Comparison of ENCODE assay signal across 8 mouse cellular contexts in genomic region chr10:68165709-68166694, GRCm38 (mm10).
A peak's percentile ranks its signal among the peaks of the same experiment; 100 is the strongest.
DNase-seq lines count a peak whose midpoint lies in the region; ATAC-seq and TF ChIP-seq lines count a peak whose summit lies in the region.

No protein-coding gene starts in this region.

- no peak for ATAC-seq in midbrain, embryonic 11.5 days (ENCODE audit: low FRiP score)
- ATAC-seq in midbrain, embryonic 14.5 days (ENCODE audit: low FRiP score, low TSS enrichment), result no peak
- no peak for ATAC-seq in stomach, embryonic 15.5 days (ENCODE audit: insufficient read depth, low FRiP score, low read depth)

- no peak overlapping the region for H3K9ac ChIP-seq in midbrain, embryonic 11.5 days (ENCODE audit: low read length)
- no peak overlapping the region for H3K9ac ChIP-seq in midbrain, embryonic 14.5 days (replicated peaks; ENCODE audit: low read length)
- H3K9ac ChIP-seq in stomach, embryonic 15.5 days, result no peak overlapping the region

- no peak overlapping the region for H3K4me2 ChIP-seq in midbrain, embryonic 11.5 days
- no peak overlapping the region for H3K4me2 ChIP-seq in midbrain, embryonic 14.5 days (ENCODE audit: low read length)
- no peak overlapping the region for H3K4me2 ChIP-seq in stomach, embryonic 15.5 days

- WGBS in midbrain, embryonic 11.5 days, result 69% methylated on average over 10 of the region's 10 CpGs
- whole genome bisulfite sequencing in midbrain, embryonic 14.5 days, result 54% methylated on average over 10 of the region's 10 CpGs
- WGBS in kidney, adult 2 months, result 15% methylated on average over 10 of the region's 10 CpGs
- WGBS in stomach, embryonic 15.5 days, result 57% methylated on average over 10 of the region's 10 CpGs

- intact Hi-C loops in left cerebral cortex, postnatal 10 days (cut with DNase I), result loop anchor here (5.0 kb wide), 1 partner anchor 111 kb away; the partner anchor contains the start of gene Arid5b

- no peaks in the 10 kb centered on the region for H3K36me3 ChIP-seq in midbrain, embryonic 11.5 days (ENCODE audit: control insufficient read depth, insufficient read depth, low read length)
- H3K36me3 ChIP-seq in midbrain, embryonic 14.5 days (ENCODE audit: control insufficient read depth, insufficient read depth, low read length), result no peaks in the 10 kb centered on the region
- no peaks in the 10 kb centered on the region for H3K36me3 ChIP-seq in kidney, adult 2 months (ENCODE audit: control insufficient read depth, insufficient read depth, low read length)
- no peaks in the 10 kb centered on the region for H3K36me3 ChIP-seq in stomach, embryonic 15.5 days

- H3K27ac ChIP-seq in midbrain, embryonic 11.5 days (ENCODE audit: low read depth, low read length), result no peak overlapping the region
- no peak overlapping the region for H3K27ac ChIP-seq in midbrain, embryonic 14.5 days (replicated peaks; ENCODE audit: low read depth, low read length)
- peak overlapping the region; percentile 92 for H3K27ac ChIP-seq in kidney, adult 2 months (ENCODE audit: insufficient read depth, low read depth, low read length)
- peak overlapping the region; percentile 67 for H3K27ac ChIP-seq in stomach, embryonic 15.5 days

- 0 out of 2 replicates have a peak, but pooled peaks cover 4% of the 10 kb centered on the region for H3K4me1 ChIP-seq in midbrain, embryonic 11.5 days (ENCODE audit: control insufficient read depth, insufficient read depth, low read length)
- peaks cover 19% of the 10 kb centered on the region for H3K4me1 ChIP-seq in midbrain, embryonic 14.5 days (ENCODE audit: control insufficient read depth, insufficient read depth, low read length)
- H3K4me1 ChIP-seq in kidney, adult 2 months (ENCODE audit: control insufficient read depth, insufficient read depth, low read length), result peaks cover 26% of the 10 kb centered on the region
- peaks cover 18% of the 10 kb centered on the region for H3K4me1 ChIP-seq in stomach, embryonic 15.5 days

- H3K9me3 ChIP-seq in midbrain, embryonic 11.5 days (ENCODE audit: control insufficient read depth, low read length), result no peaks in the 10 kb centered on the region
- H3K9me3 ChIP-seq in midbrain, embryonic 14.5 days (ENCODE audit: control insufficient read depth, low read length), result no peaks in the 10 kb centered on the region
- H3K9me3 ChIP-seq in stomach, embryonic 15.5 days, result no peaks in the 10 kb centered on the region

- TF ChIP-seq CTCF in kidney, adult 2 months (conservative IDR thresholded peaks at IDR 0.05; ENCODE audit: insufficient read depth, insufficient read length, low read depth, low read length), result no peak

- H3K27me3 ChIP-seq in midbrain, embryonic 11.5 days (ENCODE audit: control insufficient read depth, insufficient read depth, low read length), result no peaks in the 10 kb centered on the region
- H3K27me3 ChIP-seq in midbrain, embryonic 14.5 days (ENCODE audit: control insufficient read depth, insufficient read depth, low read length), result no peaks in the 10 kb centered on the region
- no peaks in the 10 kb centered on the region for H3K27me3 ChIP-seq in kidney, adult 2 months (replicated peaks; ENCODE audit: control insufficient read depth, insufficient read depth, low read length)
- H3K27me3 ChIP-seq in stomach, embryonic 15.5 days (replicated peaks), result no peaks in the 10 kb centered on the region

- H3K4me3 ChIP-seq in midbrain, embryonic 11.5 days (ENCODE audit: low read depth, low read length), result no peak overlapping the region
- H3K4me3 ChIP-seq in midbrain, embryonic 14.5 days (replicated peaks; ENCODE audit: low read depth, low read length), result no peak overlapping the region
- H3K4me3 ChIP-seq in kidney, adult 2 months (ENCODE audit: insufficient read depth, low read depth, low read length), result no peak overlapping the region
- no peak overlapping the region for H3K4me3 ChIP-seq in stomach, embryonic 15.5 days (replicated peaks)

- peak; percentile 76 for DNase-seq in midbrain, embryonic 11.5 days (ENCODE audit: low spot score, missing footprints)
- DNase-seq in midbrain, embryonic 14.5 days, result no peak
- peak; percentile 78 for DNase-seq in gonadal fat pad, adult 2 months (ENCODE audit: low read depth)
- peak; percentile 85 for DNase-seq in kidney, adult 2 months
- no peak for DNase-seq in adrenal gland, postnatal 10 days
- no peak for DNase-seq in left cerebral cortex, postnatal 10 days (ENCODE audit: extremely low spot score in 1 of 2, low spot score in 2 of 2)
- no peak for DNase-seq in right cerebral cortex, postnatal 14 days

- no peak for TF ChIP-seq POLR2A in kidney, adult 2 months (IDR thresholded peaks at IDR 0.05; ENCODE audit: low read depth, low read length)

Comparison
In these comparisons a context has a peak if more than half of its experiments do, and no peak if none do; other contexts are left out.
1. DNase-seq: peak in midbrain, embryonic 11.5 days (single experiment), gonadal fat pad, adult 2 months (single experiment) and kidney, adult 2 months (single experiment); none in midbrain, embryonic 14.5 days (single experiment), adrenal gland, postnatal 10 days (single experiment), left cerebral cortex, postnatal 10 days (0 of 2) and right cerebral cortex, postnatal 14 days (single experiment).
2. H3K27ac ChIP-seq: peak in kidney, adult 2 months (single experiment) and stomach, embryonic 15.5 days (single experiment); none in midbrain, embryonic 11.5 days (single experiment) and midbrain, embryonic 14.5 days (single experiment).